Mouse (Mus musculus) bone marrow, adult 2 months (tissue): ENCODE data around the gene Hook1. TPM values are rescaled to one million over a fixed set of nuclear protein-coding genes. Genes with fewer than 3 reads are reported as not detected.
"Not testable (repeated sequence)": the region's sequence is repeated elsewhere in the genome, so short reads cannot be mapped to it uniquely, and the experiment has no call there.

Source experiments
- H3K27ac ChIP-seq: fragments of 200-500 bp; 2 replicates; pipeline ENCODE4 v1.5.1; 2012; ENCODE audit warnings: low read depth, mild to moderate bottlenecking, control low read depth, inconsistent platforms, low read length; ENCODE audit not compliant: control insufficient read depth, poor library complexity, insufficient read depth
- H3K4me1 ChIP-seq: fragments of 200-500 bp; 2 replicates; pipeline ENCODE4 v1.6.1; 2011; ENCODE audit warnings: low read length; ENCODE audit not compliant: control insufficient read depth, insufficient read depth
- H3K4me3 ChIP-seq: fragments of 200-500 bp; replicated peaks from 2 replicates; pipeline ENCODE3; 2011; ENCODE audit warnings: mild to moderate bottlenecking, low read depth, low read length, control low read depth; ENCODE audit not compliant: control insufficient read depth
- CTCF ChIP-seq: fragments of 200-500 bp; IDR thresholded peaks from 2 replicates; pipeline ENCODE4 v1.5.1; 2011; ENCODE audit warnings: low read length, control low read depth; ENCODE audit not compliant: control insufficient read depth, insufficient read depth
- POLR2A ChIP-seq: fragments of 200-500 bp; IDR thresholded peaks from 2 replicates; pipeline ENCODE4 v1.6.1; 2011; ENCODE audit warnings: low read depth, mild to moderate bottlenecking, control low read depth, low read length, borderline replicate concordance; ENCODE audit not compliant: control insufficient read depth
- WGBS: fragments of 180-500 bp; shearing (Covaris S2); methylation state at CpG from one replicate; pipeline ENCODE4 v1.1.7; 2018; 5-methylcytosine and 5-hydroxymethylcytosine counted together
- polyA plus RNA-seq: library from polyadenylated mRNA; stranded (reverse); fragments of >200 nt; gene quantifications from 2 replicates; pipeline ENCODE4 v1.2.4, GENCODE M21; 2011; ENCODE audit warnings: low replicate concordance; ENCODE audit not compliant: missing spikeins, insufficient read depth, insufficient read length

Gene Hook1
- polyA plus RNA-seq, 1 experiment: 17.6 TPM

DNA sequence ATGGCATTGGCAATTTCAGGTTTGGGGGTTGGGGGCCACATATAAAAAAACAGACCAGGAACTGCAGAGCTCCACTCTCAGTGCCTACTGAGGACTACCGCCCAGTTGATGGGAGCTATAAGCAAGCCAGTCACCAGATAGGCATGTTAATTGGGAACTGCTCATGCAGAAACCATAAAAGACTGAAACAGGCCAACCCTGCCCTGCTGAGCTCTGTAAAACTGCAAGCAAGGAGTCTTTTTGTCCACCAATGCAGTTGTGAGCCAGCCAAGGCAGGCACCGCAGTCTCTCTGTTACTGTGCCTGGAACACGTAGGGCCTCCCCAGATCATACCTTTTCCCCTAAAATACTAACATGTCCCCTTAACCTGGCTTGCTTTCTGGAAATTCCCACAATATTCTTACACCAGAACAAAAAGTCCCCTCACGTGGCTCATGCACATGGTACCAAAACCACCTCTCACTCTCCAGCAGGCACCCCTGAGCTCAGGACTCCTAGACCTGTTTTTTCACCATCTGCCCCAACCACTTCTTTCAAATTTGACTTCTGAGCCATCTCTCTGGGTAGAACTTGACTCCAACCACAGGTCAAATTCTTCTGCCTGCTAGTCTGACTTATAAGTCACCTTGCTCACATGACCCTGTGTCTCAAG lies 32.5 kb upstream of the Hook1 start:
- 87% methylated on average over 4 of the region's 4 CpGs for WGBS
- TF ChIP-seq CTCF (no peak), POLR2A (no peak)
- no peaks in the 10 kb centered on the region for H3K4me1 ChIP-seq
- no peak overlapping the region for H3K4me3 ChIP-seq
- no peak overlapping the region for H3K27ac ChIP-seq

DNA sequence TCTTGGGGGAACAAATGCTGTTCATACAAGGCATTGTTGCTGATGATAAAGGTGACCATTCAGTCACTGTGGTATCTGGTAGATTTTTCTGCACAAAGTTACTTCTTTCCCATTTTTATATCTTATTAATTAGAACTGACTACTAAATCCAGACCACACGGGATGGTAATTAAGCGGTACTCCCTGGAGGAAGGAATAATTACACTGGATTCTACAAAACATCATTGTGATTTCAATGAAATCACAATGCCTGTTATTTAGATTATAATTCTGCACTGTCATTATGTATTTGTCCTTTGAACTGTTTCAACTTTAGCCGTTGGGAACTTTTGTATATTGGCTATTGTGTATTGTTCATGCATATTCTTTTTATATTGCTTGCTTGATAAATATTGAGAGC lies 28.3 kb upstream of the Hook1 start:
- TF ChIP-seq POLR2A (no peak), CTCF (no peak)
- Histone ChIP-seq H3K4me3 (no peak overlapping the region), H3K4me1 (no peaks in the 10 kb centered on the region), H3K27ac (no peak overlapping the region)
- 75% methylated on average over 3 of the region's 3 CpGs for WGBS

DNA sequence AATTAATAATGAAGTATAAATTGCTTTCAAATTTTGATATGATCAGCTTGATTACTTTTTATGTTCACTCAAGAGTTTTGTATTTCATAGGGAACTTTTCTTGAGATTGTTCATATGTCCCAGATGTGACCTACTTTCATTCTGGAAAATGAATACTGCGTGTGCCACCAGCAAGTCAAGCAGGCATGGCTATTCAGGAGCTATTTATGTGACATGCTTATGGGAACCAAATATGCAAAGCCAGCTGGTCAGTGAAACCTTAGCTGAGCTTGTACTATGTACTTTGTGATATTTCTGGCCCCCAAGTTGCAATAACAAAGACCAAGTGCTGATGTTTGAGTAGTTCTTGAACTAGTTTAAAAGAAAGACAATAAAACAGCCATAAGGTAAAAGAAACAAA lies 19.1 kb upstream of the Hook1 start:
- 74% methylated on average over 1 of the region's 1 CpGs for WGBS
- TF ChIP-seq CTCF: no peak
- TF ChIP-seq POLR2A: no peak
- no peak overlapping the region for H3K4me3 ChIP-seq
- no peaks in the 10 kb centered on the region for H3K4me1 ChIP-seq
- no peak overlapping the region for H3K27ac ChIP-seq

DNA sequence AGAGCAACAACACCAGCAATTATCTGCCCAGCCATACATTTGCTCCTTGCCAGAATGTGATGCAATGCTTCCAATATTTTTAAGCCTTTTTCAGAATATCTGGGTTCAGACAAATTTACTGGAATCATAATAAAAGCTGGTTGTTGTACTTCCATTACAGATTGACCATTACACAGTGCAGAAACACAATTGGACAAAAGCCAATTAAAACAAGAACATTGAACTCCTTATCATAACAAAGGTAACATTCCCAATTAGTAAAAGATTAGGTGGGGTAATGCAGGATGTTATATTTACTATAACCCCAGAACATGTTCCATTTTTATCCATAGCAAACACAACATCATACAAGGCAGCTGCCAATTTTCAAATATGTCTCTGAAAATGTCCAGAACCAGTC lies 13.7 kb upstream of the Hook1 start:
- Histone ChIP-seq H3K4me3 (no peak overlapping the region), H3K27ac (no peak overlapping the region), H3K4me1 (no peaks in the 10 kb centered on the region)
- TF ChIP-seq CTCF: no peak
- no peak for TF ChIP-seq POLR2A

DNA sequence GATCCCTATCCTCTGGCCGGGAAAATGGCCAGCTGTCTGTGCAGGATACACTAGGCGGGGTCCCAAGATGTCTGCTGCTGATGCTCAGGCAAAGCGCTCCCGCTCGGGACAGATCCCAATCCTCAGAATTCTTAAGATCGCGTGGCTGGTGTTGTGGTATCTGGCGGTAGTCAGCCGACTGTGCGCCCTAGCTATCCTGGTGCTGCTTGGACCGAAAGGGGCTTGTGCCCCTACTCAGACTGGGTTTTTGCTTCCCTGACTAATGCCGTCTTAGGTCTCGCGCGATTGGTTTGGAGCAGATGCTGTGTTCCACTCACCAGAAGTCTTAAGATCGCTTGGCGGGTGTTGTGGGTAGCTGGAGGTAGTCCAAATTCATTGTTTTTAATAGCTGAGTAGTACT lies 15.2 kb downstream of the Hook1 start:
- H3K4me3 ChIP-seq, H3K27ac ChIP-seq, H3K4me1 ChIP-seq: not testable (repeated sequence)
- WGBS: 92% methylated on average over 17 of the region's 17 CpGs

DNA sequence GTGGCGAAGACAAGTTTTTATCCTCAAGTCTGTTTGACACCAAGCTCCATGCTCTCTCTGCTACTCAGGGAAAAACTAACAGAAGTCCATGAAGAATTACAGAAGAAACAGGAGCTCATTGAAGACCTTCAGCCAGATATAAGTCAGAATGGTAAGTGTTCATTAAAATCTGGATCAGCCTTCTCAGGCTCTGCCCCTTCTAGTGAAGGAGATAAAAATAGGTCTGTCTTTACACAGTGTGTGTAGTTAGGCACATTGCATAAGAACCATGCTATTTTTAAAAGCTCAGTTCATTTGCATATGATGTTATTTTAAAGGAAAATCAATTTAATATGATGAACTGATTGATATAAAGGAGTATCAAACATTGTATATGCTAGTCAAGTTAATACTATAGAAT lies 49.8 kb downstream of the Hook1 start:
- Histone ChIP-seq H3K27ac (no peak overlapping the region), H3K4me1 (no peaks in the 10 kb centered on the region), H3K4me3 (no peak overlapping the region)
- no peak for TF ChIP-seq POLR2A
- TF ChIP-seq CTCF: no peak
- 71% methylated on average over 1 of the region's 1 CpGs for WGBS

DNA sequence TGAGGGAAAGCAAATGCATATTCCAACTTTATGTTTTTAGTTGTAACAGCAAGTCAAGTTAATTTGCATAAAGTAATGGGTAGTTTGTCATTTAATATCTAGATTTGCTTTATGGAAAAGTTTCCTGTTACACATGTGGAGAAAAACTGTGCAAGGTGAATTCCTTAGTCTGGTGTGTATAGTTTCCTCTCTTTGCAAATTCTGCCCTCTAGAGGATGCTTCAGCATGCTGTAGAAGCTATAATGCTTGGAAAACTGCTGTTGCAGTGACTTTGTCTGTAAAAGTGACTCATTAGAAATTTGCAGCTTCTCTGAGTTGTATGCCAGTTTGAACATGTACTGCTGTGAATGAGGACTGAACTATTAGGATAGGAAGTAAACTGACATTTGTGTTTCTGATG lies 55.8 kb downstream of the Hook1 start:
- Histone ChIP-seq H3K4me1 (no peaks in the 10 kb centered on the region), H3K4me3 (no peak overlapping the region), H3K27ac (no peak overlapping the region)
- TF ChIP-seq POLR2A (no peak), CTCF (no peak)

DNA sequence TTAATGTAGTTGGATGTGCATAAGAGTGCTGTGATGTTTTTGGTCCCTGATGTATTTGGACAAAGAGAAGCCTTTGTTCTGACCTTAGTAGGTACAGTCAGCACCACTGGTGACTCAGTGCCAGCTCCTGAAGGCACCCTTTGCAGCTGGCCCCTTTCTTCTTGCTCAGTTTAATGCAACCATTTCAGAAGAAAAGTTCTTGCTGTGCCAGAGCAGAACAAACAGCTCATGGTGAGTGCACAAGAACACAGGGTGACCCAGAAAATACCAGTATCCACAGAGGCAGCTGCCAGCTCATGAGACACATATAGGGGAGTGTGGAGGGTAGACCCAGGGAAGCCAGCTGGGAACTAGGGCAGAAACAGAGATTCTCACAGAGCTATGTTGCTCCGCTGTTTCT lies 61.4 kb downstream of the Hook1 start:
- WGBS: 94% methylated on average over 1 of the region's 1 CpGs
- TF ChIP-seq CTCF: no peak
- TF ChIP-seq POLR2A: no peak
- Histone ChIP-seq H3K4me3 (no peak overlapping the region), H3K27ac (no peak overlapping the region), H3K4me1 (no peaks in the 10 kb centered on the region)

DNA sequence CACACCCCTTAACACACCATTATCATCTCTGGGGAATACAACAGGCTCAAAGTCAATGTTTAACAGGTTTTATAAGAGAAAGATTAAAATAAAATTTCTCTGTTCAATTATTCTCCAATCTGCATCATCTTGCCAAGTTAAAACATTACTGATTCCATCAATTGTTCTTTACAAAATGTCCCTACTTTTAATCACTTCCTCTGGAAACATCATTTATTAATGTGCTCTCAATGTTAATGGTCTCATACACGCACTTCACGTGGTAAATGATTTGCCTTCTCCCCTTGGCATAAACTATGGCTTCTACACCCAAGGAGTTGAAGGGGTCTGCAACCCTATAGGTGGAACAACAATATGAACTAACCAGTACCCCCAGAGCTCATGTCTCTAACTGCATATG lies 93.1 kb downstream of the Hook1 start:
- no peak for TF ChIP-seq POLR2A
- no peak for TF ChIP-seq CTCF
- Histone ChIP-seq H3K27ac (no peak overlapping the region), H3K4me3 (no peak overlapping the region), H3K4me1 (no peaks in the 10 kb centered on the region)
- 83% methylated on average over 2 of the region's 2 CpGs for WGBS
